Mouse (Mus musculus): Measurements from ENCODE around the gene Inpp5k.

- no peak for TF ChIP-seq CTCF (IDR thresholded peaks at IDR 0.05)
- peak; percentile 27; the same call in 1 of the 2 replicates for TF ChIP-seq EP300 (IDR thresholded peaks at IDR 0.05)
These were observed 4.0 kb downstream of the Inpp5k start for GRCm38 (mm10) chr11:75634801-75635200.

Measured in lung, postnatal 0 days (tissue).